Mouse (Mus musculus): ENCODE measurements around the gene Pom121. TPM values are rescaled to one million over a fixed set of nuclear protein-coding genes. Genes with fewer than 3 reads are reported as not detected.

Pom121 gene
- polyA plus RNA-seq, 1 experiment from 2014 or later = 15.9 TPM

DNA sequence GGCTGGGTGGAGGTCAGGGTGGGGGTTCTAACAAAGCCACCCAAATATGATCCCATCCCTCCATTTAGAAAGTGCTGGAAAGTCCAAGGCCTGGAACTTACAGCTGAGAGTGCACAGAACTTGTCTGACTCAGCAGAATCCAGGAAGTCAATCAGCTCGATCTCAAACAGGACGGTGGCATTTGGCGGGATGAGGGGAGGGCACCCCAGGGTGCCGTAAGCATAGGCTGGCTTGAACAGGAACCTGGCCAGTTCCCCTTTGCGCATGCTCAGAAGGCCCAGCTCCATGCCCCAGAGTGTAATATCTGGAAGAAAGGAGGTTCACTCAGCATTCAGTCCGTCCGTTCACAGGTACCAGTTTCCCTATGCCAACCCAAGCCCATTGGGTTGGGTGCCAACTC is 48.4 kb downstream of the Pom121 start:
- ATAC-seq (ENCODE audit: low FRiP score, low read depth) = no peak
- Histone ChIP-seq H3K4me2 (replicated peaks) (no peak overlapping the region), H3K36me3 (no peaks in the 10 kb centered on the region), H3K27me3 (0 out of 2 replicates have a peak, but pooled peaks cover 4% of the 10 kb centered on the region), H3K4me1 (peaks cover 7% of the 10 kb centered on the region; the same call in 1 of the 2 replicates), H3K9ac (no peak overlapping the region), H3K4me3 (no peak overlapping the region), H3K9me3 (peaks cover 10% of the 10 kb centered on the region), H3K27ac (no peak overlapping the region)
- 73% methylated on average over 7 of the region's 7 CpGs for WGBS

- Histone ChIP-seq H3K36me3 (no peaks in the 10 kb centered on the region), H3K4me2 (replicated peaks) (no peak overlapping the region), H3K9me3 (no peaks in the 10 kb centered on the region), H3K9ac (no peak overlapping the region), H3K27me3 (no peaks in the 10 kb centered on the region), H3K4me1 (no peaks in the 10 kb centered on the region), H3K4me3 (no peak overlapping the region), H3K27ac (no peak overlapping the region)
- ATAC-seq (ENCODE audit: low FRiP score, low read depth) = no peak
- WGBS = 58% methylated on average over 3 of the region's 3 CpGs
Observed at GRCm38 (mm10) chr5:135337575-135337974, 56.8 kb downstream of the Pom121 start.

GRCm38 (mm10) chr5:135331161-135331560 is 63.2 kb downstream of the Pom121 start:
- Histone ChIP-seq H3K4me3 (no peak overlapping the region), H3K9ac (no peak overlapping the region), H3K27ac (no peak overlapping the region), H3K4me2 (replicated peaks) (no peak overlapping the region), H3K27me3 (no peaks in the 10 kb centered on the region), H3K4me1 (no peaks in the 10 kb centered on the region), H3K9me3 (no peaks in the 10 kb centered on the region), H3K36me3 (no peaks in the 10 kb centered on the region)
- no peak for ATAC-seq (ENCODE audit: low FRiP score, low read depth)
- 82% methylated on average over 6 of the region's 6 CpGs for WGBS

GRCm38 (mm10) chr5:135330201-135330600 is 64.1 kb downstream of the Pom121 start:
- 83% methylated on average over 5 of the region's 5 CpGs for WGBS
- no peak for ATAC-seq (ENCODE audit: low FRiP score, low read depth)
- 0 out of 2 replicates have a peak, but pooled peaks cover 2% of the 10 kb centered on the region for H3K27me3 ChIP-seq
- no peak overlapping the region for H3K27ac ChIP-seq
- no peak overlapping the region for H3K9ac ChIP-seq
- H3K4me1 ChIP-seq = no peaks in the 10 kb centered on the region
- no peak overlapping the region for H3K4me2 ChIP-seq (replicated peaks)
- no peaks in the 10 kb centered on the region for H3K36me3 ChIP-seq
- no peak overlapping the region for H3K4me3 ChIP-seq
- H3K9me3 ChIP-seq = no peaks in the 10 kb centered on the region

DNA sequence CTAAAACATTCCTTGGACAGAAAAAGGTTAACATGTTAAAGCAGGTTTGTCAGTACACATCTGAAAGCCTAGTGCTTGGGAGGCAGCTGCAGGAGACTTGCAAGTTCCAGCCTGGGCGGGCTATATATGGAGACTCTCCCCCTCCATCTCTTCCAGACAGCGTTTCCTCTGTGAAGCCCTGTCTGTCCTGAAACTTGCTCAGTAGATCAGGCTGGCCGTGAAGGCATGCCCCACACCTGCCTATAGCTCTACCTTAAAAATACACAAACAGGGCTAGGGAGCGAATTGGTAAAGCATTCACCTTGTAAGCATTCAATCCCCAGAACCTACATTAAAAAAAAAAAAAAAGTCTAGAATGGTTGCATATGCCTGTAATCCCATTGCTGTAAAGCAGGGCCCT is 64.9 kb downstream of the Pom121 start:
- H3K4me2 ChIP-seq (replicated peaks) = no peak overlapping the region
- H3K36me3 ChIP-seq = no peaks in the 10 kb centered on the region
- no peaks in the 10 kb centered on the region for H3K4me1 ChIP-seq
- no peak overlapping the region for H3K27ac ChIP-seq
- H3K4me3 ChIP-seq = no peak overlapping the region
- no peaks in the 10 kb centered on the region for H3K9me3 ChIP-seq
- whole genome bisulfite sequencing = 70% methylated on average over 4 of the region's 4 CpGs
- no peak for ATAC-seq (ENCODE audit: low FRiP score, low read depth)
- no peak overlapping the region for H3K9ac ChIP-seq
- 0 out of 2 replicates have a peak, but pooled peaks cover 2% of the 10 kb centered on the region for H3K27me3 ChIP-seq

Small RNA genes within 50 kb of the gene (microRNA-seq; reads per million reads assigned to microRNA genes)
- not detected for gene Mir7033

Other genes with a start within 250 kb of the Pom121 start
- gene Tbl2, start 244.9 kb downstream of the Pom121 start, polyA plus RNA-seq (2015; fragmentation: Nextera tagmentation; extraction: Ambion mirVana) = 29.0 and 32.5 TPM in 2 replicates
- gene Bcl7b, start 226.3 kb downstream of the Pom121 start, polyA plus RNA-seq (2015; fragmentation: Nextera tagmentation; extraction: Ambion mirVana) = 47.3 and 50.0 TPM in 2 replicates
- 48.9 and 50.3 TPM in 2 replicates for gene Baz1b, start 207.3 kb downstream of the Pom121 start, polyA plus RNA-seq (2015; fragmentation: Nextera tagmentation; extraction: Ambion mirVana)
- gene Fzd9, start 143.3 kb downstream of the Pom121 start, polyA plus RNA-seq (2015; fragmentation: Nextera tagmentation; extraction: Ambion mirVana) = 19.4 and 21.1 TPM in 2 replicates
- not detected in 2 replicates for gene Fkbp6, start 44.5 kb downstream of the Pom121 start, polyA plus RNA-seq (2015; fragmentation: Nextera tagmentation; extraction: Ambion mirVana)
- gene Trim50, start 41.3 kb downstream of the Pom121 start, polyA plus RNA-seq (2015; fragmentation: Nextera tagmentation; extraction: Ambion mirVana) = not detected in 2 replicates
- 38.8 and 39.8 TPM in 2 replicates for gene Nsun5, start 24.6 kb downstream of the Pom121 start, polyA plus RNA-seq (2015; fragmentation: Nextera tagmentation; extraction: Ambion mirVana)
- gene Hip1, start 150.6 kb upstream of the Pom121 start, polyA plus RNA-seq (2015; fragmentation: Nextera tagmentation; extraction: Ambion mirVana) = 41.3 and 48.5 TPM in 2 replicates
- not detected in 2 replicates for gene Ccl26, start 169.0 kb upstream of the Pom121 start, polyA plus RNA-seq (2015; fragmentation: Nextera tagmentation; extraction: Ambion mirVana)
- 1.3 and 1.4 TPM in 2 replicates for gene Ccl24, start 178.5 kb upstream of the Pom121 start, polyA plus RNA-seq (2015; fragmentation: Nextera tagmentation; extraction: Ambion mirVana)
- gene Rhbdd2, start 238.1 kb upstream of the Pom121 start, polyA plus RNA-seq (2015; fragmentation: Nextera tagmentation; extraction: Ambion mirVana) = 40.1 and 43.1 TPM in 2 replicates